Mouse (Mus musculus) embryonic facial prominence, embryonic 14.5 days (tissue): Measurements from ENCODE around the gene Snx19. TPM values are rescaled to one million over a fixed set of nuclear protein-coding genes. Genes with fewer than 3 reads are reported as not detected.
A peak's percentile ranks its signal among the peaks of the same experiment; 100 is the strongest.

ENCODE experiments used
- ATAC-seq: fragments of 200-750 bp; cut with Nextera tagmentation; 2 replicates; pipeline ENCODE4 v1.8.0; 2017; ENCODE audit warnings: low read depth, moderate number of reproducible peaks, moderate TSS enrichment
- DNase-seq: peaks from one replicate; pipeline ENCODE4 v3.0.0-alpha.2; 2015; ENCODE audit warnings: low spot score
- H3K27ac ChIP-seq: fragments of 300-500 bp; sonication (generic); replicated peaks from 2 replicates; pipeline ENCODE4 v1.5.1; 2014; ENCODE audit warnings: low read depth, mild to moderate bottlenecking, low read length, moderate library complexity
- H3K27me3 ChIP-seq: fragments of 300-500 bp; sonication (generic); replicated peaks from 2 replicates; pipeline ENCODE4 v1.6.1; 2014; ENCODE audit warnings: low read length; ENCODE audit not compliant: control insufficient read depth, insufficient read depth
- H3K36me3 ChIP-seq: fragments of 300-500 bp; sonication (generic); 2 replicates; pipeline ENCODE4 v1.6.1; 2014; ENCODE audit warnings: low read length, mixed read lengths; ENCODE audit not compliant: control insufficient read depth, insufficient read depth
- H3K4me1 ChIP-seq: fragments of 300-500 bp; sonication (generic); 2 replicates; pipeline ENCODE4 v1.6.1; 2014; ENCODE audit warnings: antibody characterized with exemption, low read length; ENCODE audit not compliant: control insufficient read depth, insufficient read depth
- H3K4me2 ChIP-seq: fragments of 300-500 bp; sonication (generic); 2 replicates; pipeline ENCODE4 v1.6.1; 2014; ENCODE audit warnings: low read depth, mild to moderate bottlenecking, low read length, moderate library complexity, mixed read lengths
- H3K4me3 ChIP-seq: fragments of 300-500 bp; sonication (generic); 2 replicates; pipeline ENCODE4 v1.5.1; 2014; ENCODE audit warnings: low read depth, mild to moderate bottlenecking, low read length
- H3K9ac ChIP-seq: fragments of 300-500 bp; sonication (generic); 2 replicates; pipeline ENCODE4 v1.6.1; 2014; ENCODE audit warnings: low read depth, mild to moderate bottlenecking, low read length, moderate library complexity, mixed read lengths
- H3K9me3 ChIP-seq: fragments of 300-500 bp; sonication (generic); 2 replicates; pipeline ENCODE4 v1.6.1; 2016; ENCODE audit warnings: low read length; ENCODE audit not compliant: control insufficient read depth
- WGBS: fragments of 180-500 bp; shearing (Covaris S2); extraction: QIAGEN DNeasy Blood & Tissue Kit; methylation state at CpG from one replicate; pipeline ENCODE4 v1.1.7; 2014; 5-methylcytosine and 5-hydroxymethylcytosine counted together
- polyA plus RNA-seq: library from polyadenylated mRNA; unstranded; fragments of >200 nt; fragmentation: Nextera tagmentation; extraction: Ambion mirVana; gene quantifications from 2 replicates; pipeline ENCODE4 v1.2.1, GENCODE M21; 2014

The Snx19 gene
- polyA plus RNA-seq, 1 experiment from 2014 or later: 21.0 TPM

GRCm38 (mm10) chr9:30488384-30488783 is 61.5 kb downstream of the Snx19 start:
- no peaks in the 10 kb centered on the region for H3K9me3 ChIP-seq
- H3K27ac ChIP-seq: no peak overlapping the region
- no peak overlapping the region for H3K9ac ChIP-seq
- H3K27me3 ChIP-seq: no peaks in the 10 kb centered on the region
- H3K4me1 ChIP-seq: no peaks in the 10 kb centered on the region
- WGBS: 92% methylated on average over 1 of the region's 1 CpGs
- DNase-seq (no peak), ATAC-seq (no peak)
- H3K4me2 ChIP-seq: no peak overlapping the region
- no peaks in the 10 kb centered on the region for H3K36me3 ChIP-seq
- H3K4me3 ChIP-seq: no peak overlapping the region

- H3K4me1 ChIP-seq: no peaks in the 10 kb centered on the region
- H3K4me2 ChIP-seq: no peak overlapping the region
- no peak for DNase-seq
- no peak overlapping the region for H3K4me3 ChIP-seq
- ATAC-seq: no peak
- H3K9ac ChIP-seq: no peak overlapping the region
- no peaks in the 10 kb centered on the region for H3K36me3 ChIP-seq
- H3K9me3 ChIP-seq: no peaks in the 10 kb centered on the region
- no peak overlapping the region for H3K27ac ChIP-seq
- no peaks in the 10 kb centered on the region for H3K27me3 ChIP-seq
- 88% methylated on average over 2 of the region's 2 CpGs for WGBS
These were observed 67.5 kb downstream of the Snx19 start for GRCm38 (mm10) chr9:30494446-30494845.

GRCm38 (mm10) chr9:30508966-30509365 is 82.1 kb downstream of the Snx19 start:
- Histone ChIP-seq H3K4me1 (no peaks in the 10 kb centered on the region), H3K9me3 (peaks cover 9% of the 10 kb centered on the region; the same call in 1 of the 2 replicates), H3K4me2 (no peak overlapping the region), H3K9ac (no peak overlapping the region), H3K4me3 (no peak overlapping the region), H3K27ac (no peak overlapping the region), H3K27me3 (no peaks in the 10 kb centered on the region), H3K36me3 (no peaks in the 10 kb centered on the region)
- DNase-seq (peak; percentile 27), ATAC-seq (no peak)
- WGBS: 62% methylated on average over 5 of the region's 5 CpGs

- no peak overlapping the region for H3K27ac ChIP-seq
- no peaks in the 10 kb centered on the region for H3K36me3 ChIP-seq
- no peak overlapping the region for H3K4me2 ChIP-seq
- no peak overlapping the region for H3K9ac ChIP-seq
- H3K4me1 ChIP-seq: peaks cover 11% of the 10 kb centered on the region
- H3K4me3 ChIP-seq: no peak overlapping the region
- H3K27me3 ChIP-seq: no peaks in the 10 kb centered on the region
- H3K9me3 ChIP-seq: peaks cover 12% of the 10 kb centered on the region; the same call in 1 of the 2 replicates
- DNase-seq (peak; percentile 51), ATAC-seq (no peak)
These were observed 89.0 kb downstream of the Snx19 start for GRCm38 (mm10) chr9:30515953-30516352.
